Mouse (Mus musculus): ENCODE data around the gene Vangl2. TPM values are rescaled to one million over a fixed set of nuclear protein-coding genes. Genes with fewer than 3 reads are reported as not detected.
"Not testable (repeated sequence)": the region's sequence is repeated elsewhere in the genome, so short reads cannot be mapped to it uniquely, and the experiment has no call there.

Vangl2 gene
- polyA plus RNA-seq, 1 experiment from 2014 or later, result 0.89 TPM

- no peak for DNase-seq
- Histone ChIP-seq H3K9ac (no peak overlapping the region), H3K27me3 (no peaks in the 10 kb centered on the region), H3K4me2 (no peak overlapping the region), H3K4me3 (replicated peaks) (no peak overlapping the region), H3K27ac (no peak overlapping the region), H3K36me3 (no peaks in the 10 kb centered on the region), H3K4me1 (replicated peaks) (no peaks in the 10 kb centered on the region), H3K9me3 (replicated peaks) (no peaks in the 10 kb centered on the region)
- ATAC-seq (ENCODE audit: low read depth), result no peak
- 81% methylated on average over 14 of the region's 14 CpGs for whole genome bisulfite sequencing (ENCODE audit: insufficient replicate concordance)
Measured at GRCm38 (mm10) chr1:171976826-171977539, 51.3 kb downstream of the Vangl2 start.

DNA sequence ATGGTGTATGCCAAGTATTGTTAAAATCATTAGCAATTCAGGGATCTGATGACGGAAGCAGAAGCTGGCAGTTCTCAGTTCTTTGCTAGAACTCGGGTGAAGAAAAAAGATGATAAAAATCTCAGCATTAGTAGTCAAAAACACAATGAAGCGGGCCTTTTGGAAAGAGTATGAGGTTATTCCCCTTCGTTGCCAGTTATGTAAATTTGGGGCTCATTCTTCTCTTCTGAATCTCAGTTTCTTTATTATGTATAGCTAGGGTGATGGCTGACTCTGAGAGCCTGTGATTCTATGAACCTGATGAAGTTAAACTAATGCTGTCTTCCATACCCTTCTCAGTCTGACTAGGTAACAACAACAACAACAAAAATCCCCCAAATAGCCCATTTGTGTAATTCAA is 52.4 kb downstream of the Vangl2 start:
- H3K9ac ChIP-seq, result no peak overlapping the region
- H3K4me1 ChIP-seq (replicated peaks), result no peaks in the 10 kb centered on the region
- no peaks in the 10 kb centered on the region for H3K36me3 ChIP-seq
- no peak for DNase-seq
- H3K27ac ChIP-seq, result no peak overlapping the region
- no peaks in the 10 kb centered on the region for H3K9me3 ChIP-seq (replicated peaks)
- no peaks in the 10 kb centered on the region for H3K27me3 ChIP-seq
- no peak for ATAC-seq (ENCODE audit: low read depth)
- H3K4me3 ChIP-seq (replicated peaks), result no peak overlapping the region
- 62% methylated on average over 4 of the region's 4 CpGs for WGBS (ENCODE audit: insufficient replicate concordance)
- H3K4me2 ChIP-seq, result no peak overlapping the region

DNA sequence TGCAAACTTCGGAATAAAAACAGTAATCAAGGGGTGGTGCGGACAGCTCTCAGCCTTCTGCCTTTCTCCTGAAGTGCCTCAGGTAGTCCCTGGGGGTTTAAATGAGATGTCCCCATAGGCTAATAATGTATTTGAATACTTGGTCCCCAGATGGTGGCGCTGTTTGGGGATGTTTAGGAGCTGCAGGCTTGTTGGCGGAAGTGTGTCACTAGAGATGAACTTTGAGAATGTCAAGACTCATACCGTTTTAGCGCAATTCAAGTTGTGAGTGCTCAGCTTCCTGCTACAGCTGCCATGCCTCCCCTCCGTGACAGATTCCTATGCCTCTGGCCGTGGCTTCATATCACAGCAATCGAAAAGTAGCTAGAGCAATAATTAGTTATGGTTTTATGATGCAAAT is 52.9 kb downstream of the Vangl2 start:
- WGBS (ENCODE audit: insufficient replicate concordance), result 78% methylated on average over 9 of the region's 9 CpGs
- Histone ChIP-seq H3K4me3 (replicated peaks) (no peak overlapping the region), H3K36me3 (no peaks in the 10 kb centered on the region), H3K9ac (no peak overlapping the region), H3K9me3 (replicated peaks) (no peaks in the 10 kb centered on the region), H3K27ac (no peak overlapping the region), H3K4me2 (no peak overlapping the region), H3K4me1 (replicated peaks) (no peaks in the 10 kb centered on the region), H3K27me3 (no peaks in the 10 kb centered on the region)
- DNase-seq (no peak), ATAC-seq (ENCODE audit: low read depth) (no peak)

DNA sequence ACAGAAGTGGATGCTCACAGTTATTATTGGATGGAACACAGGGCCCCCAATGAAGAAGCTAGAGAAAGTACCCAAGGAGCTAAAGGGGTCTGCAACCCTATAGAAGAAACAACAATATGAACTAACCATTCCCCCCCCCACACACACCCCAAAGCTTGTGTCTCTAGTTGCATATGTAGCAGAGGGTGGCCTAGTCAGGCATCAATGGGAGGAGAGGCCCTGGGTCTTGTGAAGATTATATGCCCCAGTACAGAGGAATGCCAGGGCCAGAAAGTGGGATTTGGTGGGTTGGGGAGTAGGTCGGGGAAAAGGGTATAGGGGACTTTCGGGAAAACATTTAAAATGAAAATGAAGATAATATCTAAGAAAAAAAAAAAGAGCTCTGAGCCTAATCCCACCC is 53.9 kb downstream of the Vangl2 start:
- not testable (repeated sequence) for H3K9me3 ChIP-seq (replicated peaks); H3K36me3 ChIP-seq; H3K9ac ChIP-seq; H3K4me2 ChIP-seq; H3K4me3 ChIP-seq (replicated peaks); ATAC-seq (ENCODE audit: low read depth); H3K27me3 ChIP-seq; DNase-seq; H3K4me1 ChIP-seq (replicated peaks); H3K27ac ChIP-seq
- WGBS (ENCODE audit: insufficient replicate concordance), result 75% methylated on average over 2 of the region's 2 CpGs

GRCm38 (mm10) chr1:171970854-171971586 is 57.2 kb downstream of the Vangl2 start:
- ATAC-seq (ENCODE audit: low read depth) (no peak), DNase-seq (no peak)
- Histone ChIP-seq H3K36me3 (no peaks in the 10 kb centered on the region), H3K27ac (no peak overlapping the region), H3K9me3 (replicated peaks) (no peaks in the 10 kb centered on the region), H3K27me3 (no peaks in the 10 kb centered on the region), H3K4me1 (replicated peaks) (no peaks in the 10 kb centered on the region), H3K4me3 (replicated peaks) (no peak overlapping the region), H3K4me2 (no peak overlapping the region), H3K9ac (no peak overlapping the region)
- 64% methylated on average over 10 of the region's 10 CpGs for WGBS (ENCODE audit: insufficient replicate concordance)

- Histone ChIP-seq H3K4me1 (replicated peaks) (no peaks in the 10 kb centered on the region), H3K4me2 (no peak overlapping the region), H3K9ac (no peak overlapping the region), H3K27ac (no peak overlapping the region), H3K9me3 (replicated peaks) (no peaks in the 10 kb centered on the region), H3K27me3 (no peaks in the 10 kb centered on the region), H3K4me3 (replicated peaks) (no peak overlapping the region), H3K36me3 (no peaks in the 10 kb centered on the region)
- no peak for ATAC-seq (ENCODE audit: low read depth)
- no peak for DNase-seq
- WGBS (ENCODE audit: insufficient replicate concordance), result 60% methylated on average over 6 of the region's 6 CpGs
Measured at GRCm38 (mm10) chr1:171969221-171969620, 59.0 kb downstream of the Vangl2 start.

GRCm38 (mm10) chr1:171966054-171966790 is 62.0 kb downstream of the Vangl2 start:
- Histone ChIP-seq H3K4me2 (no peak overlapping the region), H3K4me1 (replicated peaks) (no peaks in the 10 kb centered on the region), H3K4me3 (replicated peaks) (no peak overlapping the region), H3K27me3 (no peaks in the 10 kb centered on the region), H3K36me3 (no peaks in the 10 kb centered on the region), H3K9me3 (replicated peaks) (no peaks in the 10 kb centered on the region), H3K27ac (no peak overlapping the region), H3K9ac (no peak overlapping the region)
- no peak for ATAC-seq (ENCODE audit: low read depth)
- WGBS (ENCODE audit: insufficient replicate concordance), result 47% methylated on average over 6 of the region's 6 CpGs
- no peak for DNase-seq

DNA sequence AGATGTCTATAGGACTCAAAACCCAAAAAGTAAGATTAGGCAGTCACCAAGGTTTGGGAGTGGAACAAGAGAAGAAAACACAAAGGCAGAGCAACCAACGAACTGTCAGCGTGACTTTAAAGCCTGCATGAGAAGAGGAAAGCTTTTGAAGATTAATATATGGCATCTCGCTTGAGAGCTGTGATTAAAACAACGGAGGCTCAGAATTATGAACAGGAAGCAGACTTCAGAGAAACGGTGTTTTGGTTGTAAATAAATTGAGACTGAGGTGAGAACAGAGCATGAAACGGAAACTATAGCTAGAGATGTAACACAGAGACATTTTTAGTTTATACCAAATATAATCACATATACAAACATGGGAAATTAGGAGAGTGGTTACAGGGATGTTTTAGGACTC is 64.6 kb downstream of the Vangl2 start:
- Histone ChIP-seq H3K27me3 (no peaks in the 10 kb centered on the region), H3K36me3 (no peaks in the 10 kb centered on the region), H3K27ac (no peak overlapping the region), H3K4me3 (replicated peaks) (no peak overlapping the region), H3K4me1 (replicated peaks) (no peaks in the 10 kb centered on the region), H3K9me3 (replicated peaks) (no peaks in the 10 kb centered on the region), H3K9ac (no peak overlapping the region), H3K4me2 (no peak overlapping the region)
- ATAC-seq (ENCODE audit: low read depth), result no peak
- WGBS (ENCODE audit: insufficient replicate concordance), result 58% methylated on average over 6 of the region's 6 CpGs
- DNase-seq, result no peak

DNA sequence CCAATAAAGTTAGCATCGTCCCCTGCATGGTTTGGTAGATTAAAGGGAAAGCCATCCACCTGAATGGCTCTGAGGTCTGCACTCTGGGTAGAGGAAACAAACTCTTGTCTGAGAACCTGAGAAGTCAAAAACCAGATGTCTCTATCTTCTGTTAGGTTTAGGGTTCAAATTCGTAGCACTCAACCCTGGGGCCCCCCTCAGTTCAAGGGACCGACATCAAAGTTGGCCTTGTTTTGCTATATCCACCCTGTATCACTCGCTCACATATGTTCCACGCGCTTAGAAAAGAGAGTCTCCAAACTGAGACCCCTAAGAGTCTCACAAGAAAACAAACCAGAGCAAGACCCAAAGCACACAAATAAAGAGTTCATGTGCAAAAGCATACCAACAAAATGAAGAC is 66.5 kb downstream of the Vangl2 start:
- ATAC-seq (ENCODE audit: low read depth) (no peak), DNase-seq (no peak)
- 73% methylated on average over 6 of the region's 6 CpGs for WGBS (ENCODE audit: insufficient replicate concordance)
- no peak overlapping the region for H3K27ac ChIP-seq
- no peaks in the 10 kb centered on the region for H3K4me1 ChIP-seq (replicated peaks)
- H3K4me3 ChIP-seq (replicated peaks), result no peak overlapping the region
- no peak overlapping the region for H3K4me2 ChIP-seq
- no peaks in the 10 kb centered on the region for H3K9me3 ChIP-seq (replicated peaks)
- no peaks in the 10 kb centered on the region for H3K36me3 ChIP-seq
- H3K27me3 ChIP-seq, result no peaks in the 10 kb centered on the region
- no peak overlapping the region for H3K9ac ChIP-seq

- no peaks in the 10 kb centered on the region for H3K4me1 ChIP-seq (replicated peaks)
- no peaks in the 10 kb centered on the region for H3K27me3 ChIP-seq
- H3K4me2 ChIP-seq, result no peak overlapping the region
- no peaks in the 10 kb centered on the region for H3K36me3 ChIP-seq
- H3K4me3 ChIP-seq (replicated peaks), result no peak overlapping the region
- ATAC-seq (ENCODE audit: low read depth) (no peak), DNase-seq (no peak)
- no peak overlapping the region for H3K9ac ChIP-seq
- 71% methylated on average over 5 of the region's 5 CpGs for WGBS (ENCODE audit: insufficient replicate concordance)
- no peaks in the 10 kb centered on the region for H3K9me3 ChIP-seq (replicated peaks)
- no peak overlapping the region for H3K27ac ChIP-seq
Measured at GRCm38 (mm10) chr1:171960726-171961125, 67.5 kb downstream of the Vangl2 start.

DNA sequence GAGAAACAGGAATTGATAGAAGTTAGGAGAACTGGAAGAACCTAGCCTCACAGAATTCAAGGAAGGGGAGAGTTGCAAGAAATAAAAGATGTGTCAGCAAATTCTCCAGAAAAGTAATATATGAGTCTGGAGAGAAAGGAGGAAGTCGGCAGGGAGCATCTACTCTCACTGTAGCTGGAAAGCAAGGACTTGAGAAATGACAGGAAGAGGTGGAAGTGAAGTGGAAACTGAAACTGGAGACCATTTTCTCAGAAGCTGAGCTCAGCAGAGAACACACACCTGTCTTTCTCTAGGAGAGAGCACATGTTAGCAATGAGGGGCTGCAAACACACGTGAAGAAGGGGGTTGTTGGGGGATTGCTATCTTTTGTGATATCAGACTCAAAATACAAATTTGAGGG is 70.8 kb downstream of the Vangl2 start:
- no peak overlapping the region for H3K9ac ChIP-seq
- no peaks in the 10 kb centered on the region for H3K4me1 ChIP-seq (replicated peaks)
- no peaks in the 10 kb centered on the region for H3K27me3 ChIP-seq
- no peaks in the 10 kb centered on the region for H3K9me3 ChIP-seq (replicated peaks)
- H3K36me3 ChIP-seq, result no peaks in the 10 kb centered on the region
- DNase-seq (no peak), ATAC-seq (ENCODE audit: low read depth) (no peak)
- WGBS (ENCODE audit: insufficient replicate concordance), result 31% methylated on average over 2 of the region's 2 CpGs
- H3K27ac ChIP-seq, result no peak overlapping the region
- no peak overlapping the region for H3K4me2 ChIP-seq
- no peak overlapping the region for H3K4me3 ChIP-seq (replicated peaks)
